Mouse (Mus musculus) layer of hippocampus, adult 8-10 months (tissue): ENCODE data around the gene Fcgr1. TPM values are rescaled to one million over a fixed set of nuclear protein-coding genes. Genes with fewer than 3 reads are reported as not detected.

ENCODE experiments used
- DNase-seq, 2 experiments: peaks; one replicate each; pipeline ENCODE4 v3.0.0; 2022; ENCODE audit warnings: low spot score in 2 of 2
- total RNA-seq, 4 experiments: library from RNA; stranded (reverse); gene quantifications; 2 replicates each; pipeline ENCODE4 v1.2.4; 2022

The Fcgr1 gene
- total RNA-seq, 4 experiments from 2014 or later = 2.5 to 9.1 (median 5.3) TPM

- no peak for DNase-seq
Measured at GRCm38 (mm10) chr3:96273591-96274465, 19.9 kb downstream of the Fcgr1 start.

- peak; percentile 96 to 97 for DNase-seq
Measured at GRCm38 (mm10) chr3:96269511-96270474, 24.0 kb downstream of the Fcgr1 start, which contains the start of gene Hist2h2bb. TSS of gene Hist2h2bb (plus strand) at chr3:96269752.

- peak in 1 of 2 experiments; percentile 42 for DNase-seq
Measured at GRCm38 (mm10) chr3:96268776-96269378, 24.9 kb downstream of the Fcgr1 start.

GRCm38 (mm10) chr3:96268051-96268775, 25.6 kb downstream of the Fcgr1 start, which contains the start of gene Hist2h3b:
TSS of gene Hist2h3b (plus strand) at chr3:96268654.
- peak; percentile 79 to 86 for DNase-seq

GRCm38 (mm10) chr3:96267541-96267940, 26.2 kb downstream of the Fcgr1 start:
- no peak for DNase-seq

GRCm38 (mm10) chr3:96266132-96266710, 27.5 kb downstream of the Fcgr1 start:
- DNase-seq = no peak

- no peak for DNase-seq
Measured at GRCm38 (mm10) chr3:96264404-96264949, 29.3 kb downstream of the Fcgr1 start.

GRCm38 (mm10) chr3:96263558-96264403, 30.0 kb downstream of the Fcgr1 start:
- DNase-seq = peak in 1 of 2 experiments; percentile 44

GRCm38 (mm10) chr3:96262979-96263550, 30.7 kb downstream of the Fcgr1 start, which contains the start of gene Hist2h4:
TSS of gene Hist2h4 (minus strand) at chr3:96263311.
- peak; percentile 97 to 99 for DNase-seq

- peak; percentile 81 to 86 for DNase-seq
Measured at GRCm38 (mm10) chr3:96262216-96262875, 31.4 kb downstream of the Fcgr1 start.

- no peak for DNase-seq
Measured at GRCm38 (mm10) chr3:96261623-96262022, 32.1 kb downstream of the Fcgr1 start.

- no peak for DNase-seq
Measured at GRCm38 (mm10) chr3:96260220-96260619, 33.5 kb downstream of the Fcgr1 start.

GRCm38 (mm10) chr3:96257190-96257589, 36.6 kb downstream of the Fcgr1 start:
- no peak for DNase-seq

- no peak for DNase-seq
Measured at GRCm38 (mm10) chr3:96255926-96256593, 37.7 kb downstream of the Fcgr1 start.

GRCm38 (mm10) chr3:96254683-96255355, 39.0 kb downstream of the Fcgr1 start:
- DNase-seq = no peak

GRCm38 (mm10) chr3:96251787-96252186, 42.0 kb downstream of the Fcgr1 start:
- no peak for DNase-seq

- no peak for DNase-seq
Measured at GRCm38 (mm10) chr3:96250890-96251289, 42.9 kb downstream of the Fcgr1 start.
